Mouse (Mus musculus): ENCODE measurements at regions not wholly inside any gene's neighbourhood (a gene's known extent, or its start where the extent isn't known, plus 50 kb on each side); places are given as distances from the start of the nearest gene placed in this dataset.
"Not testable (repeated sequence)": the region's sequence is repeated elsewhere in the genome, so short reads cannot be mapped to it uniquely, and the experiment has no call there.

GRCm38 (mm10) chr16:89718921-89719320 is 147.9 kb upstream of the Krtap11-1 start:
- H3K4me3 ChIP-seq (ENCODE audit: insufficient read depth, poor library complexity, severe bottlenecking), result no peak overlapping the region
- no peaks in the 10 kb centered on the region for H3K36me3 ChIP-seq (ENCODE audit: control insufficient read depth, insufficient read depth)
- no peaks in the 10 kb centered on the region for H3K79me3 ChIP-seq (ENCODE audit: low read depth)
- TF ChIP-seq CTCF (IDR thresholded peaks at IDR 0.05; ENCODE audit: control insufficient read depth, insufficient read depth, insufficient read length) (no peak), MYOD1 (IDR thresholded peaks at IDR 0.05; ENCODE audit: control insufficient read depth, insufficient read length, low read depth) (no peak), USF1 (IDR thresholded peaks at IDR 0.05; ENCODE audit: low read depth) (no peak), MYOG (IDR thresholded peaks at IDR 0.05; ENCODE audit: control insufficient read depth, extremely low read depth, insufficient read length) (no peak), CEBPB (IDR thresholded peaks at IDR 0.05; ENCODE audit: low read depth) (no peak), FOSL1 (IDR thresholded peaks at IDR 0.05; ENCODE audit: insufficient read depth, low read length, poor library complexity, severe bottlenecking) (no peak), MAX (IDR thresholded peaks at IDR 0.05) (no peak)
- H3K79me2 ChIP-seq (ENCODE audit: control insufficient read depth, insufficient read depth), result no peaks in the 10 kb centered on the region
- no peak overlapping the region for H3ac ChIP-seq (ENCODE audit: control insufficient read depth, insufficient read length, low read depth)
- H3K27me3 ChIP-seq (ENCODE audit: control insufficient read depth, insufficient read depth, insufficient read length), result no peaks in the 10 kb centered on the region

- not testable (repeated sequence) for H3K36me3 ChIP-seq (ENCODE audit: control insufficient read depth, insufficient read depth); H3K27me3 ChIP-seq (ENCODE audit: control insufficient read depth, insufficient read depth, insufficient read length); H3K4me3 ChIP-seq (ENCODE audit: insufficient read depth, poor library complexity, severe bottlenecking); H3K79me3 ChIP-seq (ENCODE audit: low read depth); H3K79me2 ChIP-seq (ENCODE audit: control insufficient read depth, insufficient read depth); H3ac ChIP-seq (ENCODE audit: control insufficient read depth, insufficient read length, low read depth)
Measured at GRCm38 (mm10) chr16:89715716-89716115, 144.7 kb upstream of the Krtap11-1 start.

GRCm38 (mm10) chr16:89704316-89704715 is 133.3 kb upstream of the Krtap11-1 start:
- Histone ChIP-seq H3ac (ENCODE audit: control insufficient read depth, insufficient read length, low read depth) (no peak overlapping the region), H3K79me2 (ENCODE audit: control insufficient read depth, insufficient read depth) (no peaks in the 10 kb centered on the region), H3K4me3 (ENCODE audit: insufficient read depth, poor library complexity, severe bottlenecking) (no peak overlapping the region), H3K79me3 (ENCODE audit: low read depth) (no peaks in the 10 kb centered on the region), H3K27me3 (ENCODE audit: control insufficient read depth, insufficient read depth, insufficient read length) (no peaks in the 10 kb centered on the region), H3K36me3 (ENCODE audit: control insufficient read depth, insufficient read depth) (no peaks in the 10 kb centered on the region)
- no peak for TF ChIP-seq USF1 (IDR thresholded peaks at IDR 0.05; ENCODE audit: low read depth)
- TF ChIP-seq MYOG (IDR thresholded peaks at IDR 0.05; ENCODE audit: control insufficient read depth, extremely low read depth, insufficient read length), result no peak
- no peak for TF ChIP-seq CEBPB (IDR thresholded peaks at IDR 0.05; ENCODE audit: low read depth)
- TF ChIP-seq CTCF (IDR thresholded peaks at IDR 0.05; ENCODE audit: control insufficient read depth, insufficient read depth, insufficient read length), result no peak
- no peak for TF ChIP-seq MAX (IDR thresholded peaks at IDR 0.05)
- no peak for TF ChIP-seq FOSL1 (IDR thresholded peaks at IDR 0.05; ENCODE audit: insufficient read depth, low read length, poor library complexity, severe bottlenecking)
- no peak for TF ChIP-seq MYOD1 (IDR thresholded peaks at IDR 0.05; ENCODE audit: control insufficient read depth, insufficient read length, low read depth)

- H3K79me2 ChIP-seq (ENCODE audit: control insufficient read depth, insufficient read depth), result no peaks in the 10 kb centered on the region
- no peak overlapping the region for H3K4me3 ChIP-seq (ENCODE audit: insufficient read depth, poor library complexity, severe bottlenecking)
- H3K79me3 ChIP-seq (ENCODE audit: low read depth), result no peaks in the 10 kb centered on the region
- H3ac ChIP-seq (ENCODE audit: control insufficient read depth, insufficient read length, low read depth), result no peak overlapping the region
- no peaks in the 10 kb centered on the region for H3K27me3 ChIP-seq (ENCODE audit: control insufficient read depth, insufficient read depth, insufficient read length)
- TF ChIP-seq MAX (IDR thresholded peaks at IDR 0.05) (no peak), USF1 (IDR thresholded peaks at IDR 0.05; ENCODE audit: low read depth) (no peak), FOSL1 (IDR thresholded peaks at IDR 0.05; ENCODE audit: insufficient read depth, low read length, poor library complexity, severe bottlenecking) (no peak), CEBPB (IDR thresholded peaks at IDR 0.05; ENCODE audit: low read depth) (no peak), MYOG (IDR thresholded peaks at IDR 0.05; ENCODE audit: control insufficient read depth, extremely low read depth, insufficient read length) (no peak), CTCF (IDR thresholded peaks at IDR 0.05; ENCODE audit: control insufficient read depth, insufficient read depth, insufficient read length) (no peak), MYOD1 (IDR thresholded peaks at IDR 0.05; ENCODE audit: control insufficient read depth, insufficient read length, low read depth) (no peak)
- H3K36me3 ChIP-seq (ENCODE audit: control insufficient read depth, insufficient read depth), result no peaks in the 10 kb centered on the region
Measured at GRCm38 (mm10) chr16:89703158-89703557, 132.2 kb upstream of the Krtap11-1 start.

- Histone ChIP-seq H3K36me3 (ENCODE audit: control insufficient read depth, insufficient read depth) (no peaks in the 10 kb centered on the region), H3ac (ENCODE audit: control insufficient read depth, insufficient read length, low read depth) (no peak overlapping the region), H3K79me3 (ENCODE audit: low read depth) (no peaks in the 10 kb centered on the region), H3K4me3 (ENCODE audit: insufficient read depth, poor library complexity, severe bottlenecking) (no peak overlapping the region), H3K79me2 (ENCODE audit: control insufficient read depth, insufficient read depth) (no peaks in the 10 kb centered on the region), H3K27me3 (ENCODE audit: control insufficient read depth, insufficient read depth, insufficient read length) (no peaks in the 10 kb centered on the region)
- TF ChIP-seq MYOD1 (IDR thresholded peaks at IDR 0.05; ENCODE audit: control insufficient read depth, insufficient read length, low read depth), result no peak
- no peak for TF ChIP-seq CTCF (IDR thresholded peaks at IDR 0.05; ENCODE audit: control insufficient read depth, insufficient read depth, insufficient read length)
- no peak for TF ChIP-seq USF1 (IDR thresholded peaks at IDR 0.05; ENCODE audit: low read depth)
- TF ChIP-seq MYOG (IDR thresholded peaks at IDR 0.05; ENCODE audit: control insufficient read depth, extremely low read depth, insufficient read length), result no peak
- TF ChIP-seq FOSL1 (IDR thresholded peaks at IDR 0.05; ENCODE audit: insufficient read depth, low read length, poor library complexity, severe bottlenecking), result no peak
- no peak for TF ChIP-seq CEBPB (IDR thresholded peaks at IDR 0.05; ENCODE audit: low read depth)
- no peak for TF ChIP-seq MAX (IDR thresholded peaks at IDR 0.05)
Measured at GRCm38 (mm10) chr16:89702406-89702805, 131.4 kb upstream of the Krtap11-1 start.

DNA sequence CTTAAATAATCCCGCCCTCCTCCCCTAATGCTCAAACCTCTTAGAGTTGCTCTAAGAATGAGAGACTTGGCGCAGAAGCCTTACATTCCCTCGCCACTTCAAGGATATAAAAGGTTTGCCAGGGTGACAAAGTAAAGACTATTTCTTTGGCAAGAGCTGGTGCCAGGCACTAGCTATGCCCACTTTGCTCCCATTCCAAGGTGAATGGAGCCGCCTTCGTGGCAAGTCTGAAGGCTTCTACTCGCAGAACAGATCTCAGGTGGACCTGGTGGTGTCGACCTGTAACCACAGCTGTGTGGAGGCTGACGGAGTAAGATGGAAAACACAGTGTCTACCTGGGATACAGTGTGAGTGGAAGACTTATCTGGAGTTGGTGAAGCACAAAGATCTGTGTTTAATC is 130.8 kb upstream of the Krtap11-1 start:
- Histone ChIP-seq H3K79me2 (ENCODE audit: control insufficient read depth, insufficient read depth) (no peaks in the 10 kb centered on the region), H3ac (ENCODE audit: control insufficient read depth, insufficient read length, low read depth) (no peak overlapping the region), H3K79me3 (ENCODE audit: low read depth) (no peaks in the 10 kb centered on the region), H3K36me3 (ENCODE audit: control insufficient read depth, insufficient read depth) (no peaks in the 10 kb centered on the region), H3K27me3 (ENCODE audit: control insufficient read depth, insufficient read depth, insufficient read length) (no peaks in the 10 kb centered on the region), H3K4me3 (ENCODE audit: insufficient read depth, poor library complexity, severe bottlenecking) (no peak overlapping the region)
- TF ChIP-seq MYOG (IDR thresholded peaks at IDR 0.05; ENCODE audit: control insufficient read depth, extremely low read depth, insufficient read length), result no peak
- no peak for TF ChIP-seq FOSL1 (IDR thresholded peaks at IDR 0.05; ENCODE audit: insufficient read depth, low read length, poor library complexity, severe bottlenecking)
- no peak for TF ChIP-seq MAX (IDR thresholded peaks at IDR 0.05)
- no peak for TF ChIP-seq MYOD1 (IDR thresholded peaks at IDR 0.05; ENCODE audit: control insufficient read depth, insufficient read length, low read depth)
- no peak for TF ChIP-seq CTCF (IDR thresholded peaks at IDR 0.05; ENCODE audit: control insufficient read depth, insufficient read depth, insufficient read length)
- no peak for TF ChIP-seq USF1 (IDR thresholded peaks at IDR 0.05; ENCODE audit: low read depth)
- TF ChIP-seq CEBPB (IDR thresholded peaks at IDR 0.05; ENCODE audit: low read depth), result no peak
